Mouse (Mus musculus): ENCODE data around the gene Gm49318.

DNA sequence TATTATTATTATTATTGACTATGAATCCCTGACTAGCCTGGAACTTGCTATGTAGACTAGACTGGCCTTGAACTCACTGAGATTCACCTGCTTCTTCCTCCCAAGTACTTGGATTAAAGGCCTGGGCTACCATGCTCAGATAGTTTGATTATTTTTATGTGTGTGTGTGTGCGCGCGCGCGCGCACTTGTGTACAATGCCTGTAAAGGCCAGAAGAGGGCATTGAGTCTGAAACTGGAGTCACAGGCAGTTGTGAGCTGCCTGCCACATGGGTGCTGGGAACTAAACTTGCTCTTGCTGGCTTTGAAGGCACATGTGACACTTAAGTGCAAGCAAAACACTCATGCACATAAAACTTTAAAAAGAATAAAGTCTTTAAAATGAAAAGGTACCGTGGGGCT is 18.2 kb upstream of the Gm49318 start:
- TF ChIP-seq CTCF (IDR thresholded peaks at IDR 0.05; ENCODE audit: low read depth) (no peak), EP300 (IDR thresholded peaks at IDR 0.05; ENCODE audit: low read depth) (no peak)
